Mouse (Mus musculus): ENCODE results near the gene Cdh18. TPM values are rescaled to one million over a fixed set of nuclear protein-coding genes. Genes with fewer than 3 reads are reported as not detected.
A peak's percentile ranks its signal among the peaks of the same experiment; 100 is the strongest.
"Not testable (repeated sequence)": the region's sequence is repeated elsewhere in the genome, so short reads cannot be mapped to it uniquely, and the experiment has no call there.

Cdh18 gene
- polyA plus RNA-seq, 1 experiment from 2014 or later, result 0.94 TPM

GRCm38 (mm10) chr15:23096601-23097000 lies 547.8 kb downstream of the Cdh18 start:
- H3K4me3 ChIP-seq, result no peak overlapping the region
- H3K4me2 ChIP-seq, result no peak overlapping the region
- no peak overlapping the region for H3K27ac ChIP-seq
- no peak overlapping the region for H3K9ac ChIP-seq
- H3K4me1 ChIP-seq, result no peaks in the 10 kb centered on the region
- no peaks in the 10 kb centered on the region for H3K9me3 ChIP-seq (replicated peaks)
- 74% methylated on average over 5 of the region's 5 CpGs for WGBS
- H3K27me3 ChIP-seq, result no peaks in the 10 kb centered on the region
- H3K36me3 ChIP-seq (ENCODE audit: poor library complexity, severe bottlenecking), result no peaks in the 10 kb centered on the region
- ATAC-seq, result no peak

GRCm38 (mm10) chr15:23104668-23105380 lies 556.0 kb downstream of the Cdh18 start:
- no peaks in the 10 kb centered on the region for H3K9me3 ChIP-seq (replicated peaks)
- H3K27ac ChIP-seq, result no peak overlapping the region
- no peak for ATAC-seq
- H3K9ac ChIP-seq, result no peak overlapping the region
- no peak overlapping the region for H3K4me2 ChIP-seq
- no peaks in the 10 kb centered on the region for H3K4me1 ChIP-seq
- no peak overlapping the region for H3K4me3 ChIP-seq
- no peaks in the 10 kb centered on the region for H3K36me3 ChIP-seq (ENCODE audit: poor library complexity, severe bottlenecking)
- WGBS, result 34% methylated on average over 5 of the region's 5 CpGs
- no peaks in the 10 kb centered on the region for H3K27me3 ChIP-seq

- no peak overlapping the region for H3K4me2 ChIP-seq
- H3K27me3 ChIP-seq, result no peaks in the 10 kb centered on the region
- H3K4me1 ChIP-seq, result peaks cover 3% of the 10 kb centered on the region; the same call in 1 of the 2 replicates
- no peaks in the 10 kb centered on the region for H3K9me3 ChIP-seq (replicated peaks)
- peak; percentile 51; the same call in 1 of the 2 replicates for ATAC-seq
- 43% methylated on average over 6 of the region's 6 CpGs for WGBS
- H3K9ac ChIP-seq, result no peak overlapping the region
- no peak overlapping the region for H3K4me3 ChIP-seq
- H3K36me3 ChIP-seq (ENCODE audit: poor library complexity, severe bottlenecking), result no peaks in the 10 kb centered on the region
- H3K27ac ChIP-seq, result no peak overlapping the region
Observed at GRCm38 (mm10) chr15:23134950-23135715, 586.3 kb downstream of the Cdh18 start.

GRCm38 (mm10) chr15:23136971-23137370 lies 588.1 kb downstream of the Cdh18 start:
- WGBS, result 83% methylated on average over 3 of the region's 3 CpGs
- Histone ChIP-seq H3K9ac (no peak overlapping the region), H3K27me3 (no peaks in the 10 kb centered on the region), H3K9me3 (replicated peaks) (no peaks in the 10 kb centered on the region), H3K27ac (no peak overlapping the region), H3K4me1 (peaks cover 3% of the 10 kb centered on the region; the same call in 1 of the 2 replicates), H3K4me3 (no peak overlapping the region), H3K36me3 (ENCODE audit: poor library complexity, severe bottlenecking) (no peaks in the 10 kb centered on the region), H3K4me2 (no peak overlapping the region)
- no peak for ATAC-seq

DNA sequence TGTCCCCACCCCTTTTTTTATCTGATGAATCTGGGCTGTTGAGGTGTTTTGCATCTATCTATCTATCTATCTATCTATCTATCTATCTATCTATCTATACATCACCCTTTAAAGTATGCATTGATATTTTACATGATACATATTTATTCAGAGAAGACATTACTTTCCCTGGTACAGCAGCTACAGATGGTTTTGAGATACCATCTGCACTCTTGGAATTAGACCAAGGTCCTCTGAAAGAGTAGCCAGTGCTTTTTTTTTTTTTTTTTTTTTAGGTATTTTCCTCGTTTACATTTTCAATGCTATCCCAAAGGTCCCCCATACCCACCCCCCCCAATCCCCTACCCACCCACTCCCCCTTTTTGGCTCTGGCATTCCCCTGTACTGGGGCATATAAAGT lies 594.1 kb downstream of the Cdh18 start:
- H3K27ac ChIP-seq; H3K36me3 ChIP-seq (ENCODE audit: poor library complexity, severe bottlenecking); H3K4me2 ChIP-seq; H3K9me3 ChIP-seq (replicated peaks); H3K4me1 ChIP-seq; H3K4me3 ChIP-seq; H3K9ac ChIP-seq; ATAC-seq; H3K27me3 ChIP-seq: not testable (repeated sequence)
- WGBS, result 43% methylated on average over 1 of the region's 1 CpGs

GRCm38 (mm10) chr15:23155883-23156282 lies 607.1 kb downstream of the Cdh18 start:
- Histone ChIP-seq H3K9me3 (replicated peaks) (no peaks in the 10 kb centered on the region), H3K9ac (no peak overlapping the region), H3K4me3 (no peak overlapping the region), H3K27me3 (no peaks in the 10 kb centered on the region), H3K4me1 (no peaks in the 10 kb centered on the region), H3K4me2 (no peak overlapping the region), H3K36me3 (ENCODE audit: poor library complexity, severe bottlenecking) (no peaks in the 10 kb centered on the region), H3K27ac (no peak overlapping the region)
- no peak for ATAC-seq
- WGBS, result 86% methylated on average over 2 of the region's 2 CpGs

DNA sequence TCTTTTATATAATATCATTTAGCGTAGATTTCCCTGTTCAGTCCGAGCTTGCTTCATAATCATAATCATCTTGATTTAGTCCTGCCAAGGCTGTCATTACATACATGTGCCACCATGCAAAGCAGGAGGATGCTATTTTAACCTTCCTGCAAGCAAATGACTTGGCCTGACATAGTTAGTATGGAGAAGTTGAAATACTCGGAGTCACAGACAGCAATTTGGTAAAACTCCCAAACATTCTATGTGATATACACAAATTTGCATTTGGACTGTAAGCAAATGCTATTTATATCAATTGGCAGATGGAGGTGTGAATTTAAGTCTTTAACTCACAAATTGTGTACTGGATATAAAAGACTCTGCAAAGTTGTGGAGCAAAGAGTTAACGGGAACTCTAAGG lies 616.0 kb downstream of the Cdh18 start:
- Histone ChIP-seq H3K4me3 (no peak overlapping the region), H3K36me3 (ENCODE audit: poor library complexity, severe bottlenecking) (no peaks in the 10 kb centered on the region), H3K27ac (no peak overlapping the region), H3K9ac (no peak overlapping the region), H3K4me2 (no peak overlapping the region), H3K27me3 (no peaks in the 10 kb centered on the region), H3K4me1 (no peaks in the 10 kb centered on the region), H3K9me3 (replicated peaks) (no peaks in the 10 kb centered on the region)
- ATAC-seq, result peak; percentile 30; the same call in 1 of the 2 replicates
- 87% methylated on average over 4 of the region's 4 CpGs for WGBS

DNA sequence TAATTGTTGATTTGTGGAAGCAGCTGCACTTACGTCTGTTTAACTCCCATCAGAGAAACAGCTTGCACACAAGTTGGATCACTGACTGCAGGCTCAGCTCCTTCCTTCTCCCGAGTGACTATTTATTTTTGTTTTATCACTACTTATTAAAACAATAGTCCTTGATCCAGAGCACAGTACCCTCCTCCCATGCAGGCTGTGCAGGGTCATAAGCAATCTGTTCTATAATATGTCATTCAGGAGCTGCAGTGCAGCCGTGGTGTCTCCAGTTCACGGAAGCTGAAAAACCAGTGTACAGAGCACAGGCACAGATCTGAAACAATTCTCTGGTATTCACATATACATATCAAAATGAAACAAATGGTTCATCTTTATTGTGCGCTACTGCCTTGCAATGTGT lies 625.8 kb downstream of the Cdh18 start:
- H3K4me3 ChIP-seq, result no peak overlapping the region
- H3K27me3 ChIP-seq, result no peaks in the 10 kb centered on the region
- no peak overlapping the region for H3K27ac ChIP-seq
- H3K9ac ChIP-seq, result no peak overlapping the region
- no peaks in the 10 kb centered on the region for H3K4me1 ChIP-seq
- no peaks in the 10 kb centered on the region for H3K9me3 ChIP-seq (replicated peaks)
- WGBS, result 73% methylated on average over 5 of the region's 5 CpGs
- ATAC-seq, result peak; percentile 48; the same call in 1 of the 2 replicates
- H3K36me3 ChIP-seq (ENCODE audit: poor library complexity, severe bottlenecking), result no peaks in the 10 kb centered on the region
- no peak overlapping the region for H3K4me2 ChIP-seq

DNA sequence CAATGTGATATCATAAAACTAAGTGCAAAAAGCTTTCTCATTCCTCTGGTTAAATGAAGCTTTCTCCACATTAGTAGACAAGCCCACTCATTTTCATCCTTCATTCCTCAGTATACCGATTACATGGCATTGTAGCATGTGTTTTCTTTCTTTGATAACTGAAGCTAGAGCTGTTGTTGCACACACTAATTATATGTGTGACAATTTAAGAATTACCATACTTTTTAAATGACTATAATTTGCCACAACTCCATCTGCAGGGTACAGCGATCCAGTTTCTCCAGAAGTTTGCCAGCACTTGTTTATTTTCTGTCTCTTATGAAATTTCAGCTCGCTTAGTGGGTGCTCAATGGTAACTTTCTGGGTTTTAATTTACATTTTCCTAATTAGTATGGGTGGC lies 663.2 kb downstream of the Cdh18 start:
- Histone ChIP-seq H3K9me3 (replicated peaks) (no peaks in the 10 kb centered on the region), H3K4me2 (no peak overlapping the region), H3K4me3 (no peak overlapping the region), H3K27ac (no peak overlapping the region), H3K36me3 (ENCODE audit: poor library complexity, severe bottlenecking) (no peaks in the 10 kb centered on the region), H3K4me1 (no peaks in the 10 kb centered on the region), H3K9ac (no peak overlapping the region), H3K27me3 (no peaks in the 10 kb centered on the region)
- ATAC-seq, result peak; percentile 76; the same call in 1 of the 2 replicates
- 83% methylated on average over 3 of the region's 3 CpGs for WGBS

DNA sequence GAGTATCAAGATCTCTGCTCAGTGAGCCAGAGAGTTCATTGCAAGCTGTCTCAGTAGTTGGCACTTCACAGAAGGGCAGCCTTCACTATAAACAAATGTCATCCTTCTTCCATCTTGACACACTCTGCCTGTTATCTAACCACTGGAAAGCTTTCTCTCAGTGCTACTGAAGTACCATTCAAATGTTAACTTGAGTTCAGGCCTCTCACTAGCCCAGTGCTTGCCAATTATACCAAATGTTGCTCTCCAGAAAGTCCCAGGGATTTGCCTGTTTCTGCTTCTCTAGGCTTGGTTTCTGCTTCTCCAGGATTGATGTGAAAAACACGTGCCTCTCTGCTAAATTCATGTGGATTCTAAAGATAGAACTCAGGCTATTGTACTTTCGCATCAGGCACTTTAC lies 681.8 kb downstream of the Cdh18 start:
- Histone ChIP-seq H3K27me3 (no peaks in the 10 kb centered on the region), H3K9me3 (replicated peaks) (no peaks in the 10 kb centered on the region), H3K27ac (no peak overlapping the region), H3K4me3 (no peak overlapping the region), H3K4me2 (no peak overlapping the region), H3K9ac (no peak overlapping the region), H3K4me1 (no peaks in the 10 kb centered on the region), H3K36me3 (ENCODE audit: poor library complexity, severe bottlenecking) (no peaks in the 10 kb centered on the region)
- ATAC-seq, result no peak
- WGBS, result 80% methylated on average over 2 of the region's 2 CpGs

DNA sequence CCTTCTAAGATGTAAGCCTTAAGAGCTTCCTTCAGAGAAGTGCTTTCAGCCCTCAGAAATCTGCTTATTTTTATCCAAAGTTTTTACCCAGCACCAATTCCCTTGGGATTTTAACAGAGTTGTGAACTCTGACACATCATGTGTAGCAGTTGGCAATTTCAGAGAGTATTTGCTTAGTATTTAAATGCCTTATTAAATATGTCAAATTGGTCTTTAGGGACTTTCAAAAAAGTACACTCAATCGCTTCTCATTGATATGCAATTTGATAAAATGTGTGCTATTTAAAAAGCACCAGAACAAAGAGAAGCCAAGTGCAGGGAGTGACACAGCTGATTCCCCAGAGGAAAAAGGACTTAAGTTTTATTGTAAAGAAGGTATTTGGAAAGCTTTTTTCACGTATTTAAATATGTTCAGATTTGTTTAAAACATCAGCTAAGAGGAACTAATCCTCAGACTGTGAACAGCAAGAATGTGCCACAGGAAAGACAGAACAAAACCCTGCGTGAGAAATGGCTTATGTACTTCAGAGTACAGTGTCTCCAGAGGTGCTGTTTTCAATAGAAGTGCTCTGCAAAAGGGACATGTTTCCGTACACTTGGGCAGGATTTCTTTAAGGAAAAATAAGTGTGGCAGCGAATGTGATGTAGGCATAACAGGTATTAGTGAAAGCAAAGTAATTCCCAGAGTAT lies 709.1 kb downstream of the Cdh18 start:
- Histone ChIP-seq H3K9ac (no peak overlapping the region), H3K4me3 (no peak overlapping the region), H3K4me2 (no peak overlapping the region), H3K36me3 (ENCODE audit: poor library complexity, severe bottlenecking) (no peaks in the 10 kb centered on the region), H3K27ac (no peak overlapping the region), H3K9me3 (replicated peaks) (no peaks in the 10 kb centered on the region), H3K4me1 (no peaks in the 10 kb centered on the region), H3K27me3 (no peaks in the 10 kb centered on the region)
- WGBS, result 32% methylated on average over 5 of the region's 5 CpGs
- peak; percentile 41 for ATAC-seq

DNA sequence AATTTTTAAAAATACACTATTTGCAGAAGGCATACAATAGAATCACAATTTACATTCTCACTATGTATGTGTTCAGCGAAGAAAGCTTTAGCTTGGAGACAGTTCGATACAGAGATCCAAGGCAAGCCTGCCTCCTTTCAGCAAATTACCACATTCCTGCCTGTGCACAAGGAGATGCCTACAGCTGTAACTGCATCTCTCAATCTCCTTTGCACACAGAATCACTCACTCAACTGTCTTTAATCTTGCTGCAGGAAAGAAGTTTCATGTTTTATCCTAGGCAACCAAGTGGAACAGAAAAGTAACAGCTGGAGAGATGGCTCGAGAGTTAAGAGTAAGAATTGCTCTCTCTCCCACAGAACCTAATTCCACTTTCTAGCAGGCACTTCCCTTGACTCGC lies 729.6 kb downstream of the Cdh18 start:
- H3K27me3 ChIP-seq, result no peaks in the 10 kb centered on the region
- ATAC-seq, result no peak
- no peaks in the 10 kb centered on the region for H3K4me1 ChIP-seq
- no peaks in the 10 kb centered on the region for H3K9me3 ChIP-seq (replicated peaks)
- no peak overlapping the region for H3K4me3 ChIP-seq
- H3K36me3 ChIP-seq (ENCODE audit: poor library complexity, severe bottlenecking), result no peaks in the 10 kb centered on the region
- no peak overlapping the region for H3K9ac ChIP-seq
- no peak overlapping the region for H3K4me2 ChIP-seq
- H3K27ac ChIP-seq, result no peak overlapping the region
- WGBS, result 85% methylated on average over 4 of the region's 4 CpGs
